Mouse (Mus musculus) neural tube, postnatal 0 days (tissue): ENCODE results near the gene Csn3. TPM values are rescaled to one million over a fixed set of nuclear protein-coding genes. Genes with fewer than 3 reads are reported as not detected.

Experiments
- polyA plus RNA-seq: library from polyadenylated mRNA; unstranded; fragments of >200 nt; fragmentation: Nextera tagmentation; extraction: Ambion mirVana; gene quantifications from 2 replicates; pipeline ENCODE4 v1.2.1, GENCODE M21; 2015

Gene Csn3
- 0.47 TPM in 1 of 2 replicates, not detected in the other for polyA plus RNA-seq

GRCm38 (mm10) chr5:87925372-87925771 lies at the start of gene Csn3:
TSS of gene Csn3 (plus strand) at chr5:87925579.

GRCm38 (mm10) chr5:87884729-87885128 lies 40.6 kb upstream of the Csn3 start, which contains the start of gene Odam:
TSS of gene Odam (plus strand) at chr5:87885029.

DNA sequence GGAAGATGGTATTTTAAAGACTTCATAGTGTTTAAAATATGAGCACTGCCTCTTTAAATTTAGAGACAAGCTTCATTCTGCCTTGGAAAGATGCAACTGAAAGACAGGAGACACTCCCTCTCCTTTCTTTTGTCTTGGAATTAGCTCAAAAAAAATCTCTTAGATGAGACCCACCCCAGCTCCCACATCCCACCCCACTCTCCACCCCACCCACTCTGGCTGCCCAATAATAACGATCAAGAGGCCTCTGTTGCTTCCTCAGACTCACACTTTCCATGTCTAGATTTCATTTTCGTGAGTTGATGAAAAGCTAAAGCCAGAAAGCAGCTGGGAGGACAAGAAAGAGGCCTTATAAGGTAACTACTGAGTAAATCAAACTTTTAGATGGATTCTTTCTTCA lies 43.8 kb downstream of the Csn3 start, which contains the start of the genes 2310003L06Rik and Gm28434:
Gene 2310003L06Rik, plus strand, starts transcription at position 259 of the 400 bp plus-strand sequence.
Gene Gm28434, plus strand, starts transcription at position 317 of the 400 bp plus-strand sequence.

DNA sequence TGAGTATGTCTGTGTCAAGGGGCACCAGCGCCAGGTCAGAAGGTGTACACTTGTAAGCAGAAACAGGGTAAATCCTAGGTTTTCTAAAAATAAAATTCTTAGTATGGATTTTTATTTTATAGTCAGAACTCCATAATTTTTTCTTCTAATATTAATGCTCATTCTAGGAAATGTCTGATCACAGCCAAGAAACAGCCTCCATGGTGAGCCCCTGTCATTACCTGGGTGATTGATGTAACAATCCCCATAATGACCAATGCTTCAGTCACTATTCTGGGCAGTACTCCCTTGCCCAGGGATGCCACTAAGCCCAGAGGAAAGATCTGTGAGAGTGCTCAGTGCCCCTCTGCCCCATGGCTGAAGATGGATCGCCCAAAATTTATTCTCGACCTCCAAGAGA lies 53.8 kb downstream of the Csn3 start, which contains the start of gene Cabs1:
Gene Cabs1, plus strand, starts transcription at position 301 of the 400 bp plus-strand sequence.

Other genes starting within 250 kb of the Csn3 start
- gene Csn2, start 225.9 kb upstream of the Csn3 start, polyA plus RNA-seq: 0.18 TPM in 1 of 2 replicates, not detected in the other
- not detected in 2 replicates for gene Csn1s2a, start 151.0 kb upstream of the Csn3 start, polyA plus RNA-seq
- not detected in 2 replicates for gene Csn1s2b, start 117.5 kb upstream of the Csn3 start, polyA plus RNA-seq
- not detected in 2 replicates for gene Prr27, start 99.9 kb upstream of the Csn3 start, polyA plus RNA-seq
- gene Odam, start 40.5 kb upstream of the Csn3 start, polyA plus RNA-seq: not detected in 2 replicates
- gene 2310003L06Rik, start 43.9 kb downstream of the Csn3 start, polyA plus RNA-seq: 0.22 TPM in 1 of 2 replicates, not detected in the other
- gene Gm28434, start 43.9 kb downstream of the Csn3 start, polyA plus RNA-seq: 0.61 TPM in 1 of 2 replicates, not detected in the other
- not detected in 2 replicates for gene Cabs1, start 53.9 kb downstream of the Csn3 start, polyA plus RNA-seq
- 0.32 and 0.39 TPM in 2 replicates for gene Smr3a, start 77.0 kb downstream of the Csn3 start, polyA plus RNA-seq
- gene Smr2, start 161.0 kb downstream of the Csn3 start, polyA plus RNA-seq: not detected in 2 replicates
- gene Gm11116, start 186.0 kb downstream of the Csn3 start, polyA plus RNA-seq: not detected in 2 replicates
- not detected in 2 replicates for gene Gm11115, start 228.5 kb downstream of the Csn3 start, polyA plus RNA-seq